Mouse (Mus musculus): ENCODE data around the gene Neurog1. TPM values are rescaled to one million over a fixed set of nuclear protein-coding genes. Genes with fewer than 3 reads are reported as not detected.

Gene Neurog1
- 5.1 and 6.0 TPM in 2 replicates for polyA plus RNA-seq (2016; fragmentation: Nextera tagmentation; extraction: Ambion mirVana)

DNA sequence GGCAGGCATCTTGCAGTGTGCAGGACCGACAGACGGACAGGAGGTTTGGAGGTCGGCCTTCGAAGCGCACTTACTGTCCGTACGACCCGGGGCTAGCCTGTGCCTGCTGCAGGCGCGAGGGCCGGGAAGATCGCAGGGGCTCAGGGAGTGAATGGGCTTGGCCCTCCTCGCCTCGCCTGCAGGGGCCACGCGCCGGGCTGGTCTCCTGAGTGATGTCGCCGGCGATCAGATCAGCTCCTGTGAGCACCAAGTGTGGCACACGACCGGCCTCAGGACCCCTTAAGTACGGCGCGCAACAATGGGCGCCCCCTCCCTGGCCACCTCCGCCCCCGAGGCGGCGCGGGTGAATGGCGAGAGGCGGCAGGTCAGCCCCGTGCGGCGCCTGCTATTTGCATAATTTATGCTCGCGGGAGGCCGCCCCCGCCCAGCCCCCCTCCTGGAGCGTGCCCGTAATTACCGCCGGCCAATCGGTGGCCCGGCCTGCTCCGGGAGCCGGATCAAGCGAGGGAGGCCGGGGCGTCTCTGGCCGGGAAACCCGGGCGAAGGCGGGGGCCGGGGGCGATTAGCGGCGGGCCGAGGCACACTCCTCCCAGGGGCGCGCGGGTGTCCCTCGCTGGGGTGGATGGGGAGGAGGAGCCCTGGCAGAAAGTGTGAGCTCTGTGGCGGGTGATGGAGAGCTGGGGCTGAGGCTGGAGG is at the start of gene Neurog1:
Gene Neurog1, minus strand, starts transcription at position 240 of the 696 bp plus-strand sequence.
- Histone ChIP-seq H3K27ac (peak within 1 kb of the TSS; percentile 32), H3K27me3 (peaks cover 96% of the 10 kb centered on the region), H3K9ac (0 out of 2 replicates have a peak within 1 kb of the TSS, but pooled peaks have one; percentile 17), H3K4me2 (replicated peaks) (peak within 1 kb of the TSS; percentile 56), H3K36me3 (no peaks in the 10 kb centered on the region), H3K4me3 (peak within 1 kb of the TSS; percentile 36), H3K4me1 (peaks cover 12% of the 10 kb centered on the region), H3K9me3 (no peaks in the 10 kb centered on the region)
- ATAC-seq (ENCODE audit: insufficient number of reproducible peaks, insufficient read depth, low FRiP score, low TSS enrichment), result peak; percentile 69
- under 1% methylated on average over 65 of the region's 65 CpGs for WGBS

- 94% methylated on average over 11 of the region's 11 CpGs for WGBS
- no peak for ATAC-seq (ENCODE audit: insufficient number of reproducible peaks, insufficient read depth, low FRiP score, low TSS enrichment)
- no peaks in the 10 kb centered on the region for H3K36me3 ChIP-seq
- H3K4me1 ChIP-seq, result peaks cover 16% of the 10 kb centered on the region
- H3K4me3 ChIP-seq, result no peak overlapping the region
- no peak overlapping the region for H3K9ac ChIP-seq
- H3K9me3 ChIP-seq, result no peaks in the 10 kb centered on the region
- peaks cover 43% of the 10 kb centered on the region for H3K27me3 ChIP-seq
- no peak overlapping the region for H3K27ac ChIP-seq
- H3K4me2 ChIP-seq (replicated peaks), result no peak overlapping the region
Measured at GRCm38 (mm10) chr13:56299336-56299735, 47.4 kb upstream of the Neurog1 start.

DNA sequence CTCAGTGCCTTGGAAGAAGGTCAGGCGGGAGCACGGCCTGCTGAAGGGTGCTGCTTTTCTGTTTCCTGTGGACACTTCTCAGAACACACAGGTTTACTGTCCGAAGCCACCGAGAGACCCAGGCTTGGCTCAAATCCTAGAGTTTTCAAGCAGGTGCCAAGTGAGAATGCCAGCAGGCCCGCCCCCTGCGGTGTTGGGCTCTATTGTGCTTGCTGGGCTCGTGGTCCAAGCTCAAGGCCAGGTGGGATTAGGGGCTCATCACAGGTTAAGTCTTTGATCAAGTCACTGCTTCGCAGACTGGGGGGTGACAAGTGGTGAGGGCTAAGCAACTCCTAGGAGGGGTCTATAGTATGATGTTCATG is 44.7 kb upstream of the Neurog1 start:
- Histone ChIP-seq H3K27ac (peak overlapping the region; percentile 56; the same call in 1 of the 2 replicates), H3K27me3 (peaks cover 66% of the 10 kb centered on the region)
- ATAC-seq (ENCODE audit: insufficient number of reproducible peaks, insufficient read depth, low FRiP score, low TSS enrichment), result no peak

GRCm38 (mm10) chr13:56295943-56296658 is 44.1 kb upstream of the Neurog1 start, which contains the start of gene Cxcl14:
Gene Cxcl14 (minus strand): TSS chr13:56296551.
- Histone ChIP-seq H3K9ac (peak within 1 kb of the TSS; percentile 67), H3K4me3 (peak within 1 kb of the TSS; percentile 50), H3K9me3 (no peaks in the 10 kb centered on the region), H3K4me1 (peaks cover 16% of the 10 kb centered on the region), H3K27me3 (peaks cover 65% of the 10 kb centered on the region), H3K36me3 (no peaks in the 10 kb centered on the region), H3K27ac (peak within 1 kb of the TSS; percentile 56), H3K4me2 (replicated peaks) (peak within 1 kb of the TSS; percentile 66)
- WGBS, result under 1% methylated on average over 75 of the region's 76 CpGs
- ATAC-seq (ENCODE audit: insufficient number of reproducible peaks, insufficient read depth, low FRiP score, low TSS enrichment), result 0 out of 2 replicates have a peak, but pooled peaks have one; percentile 29

More for the DNA sequence above, 44.7 kb upstream of the Neurog1 start:
- no peaks in the 10 kb centered on the region for H3K9me3 ChIP-seq
- peak overlapping the region; percentile 50 for H3K4me3 ChIP-seq
- WGBS, result 9% methylated on average over 8 of the region's 8 CpGs
- peaks cover 16% of the 10 kb centered on the region for H3K4me1 ChIP-seq
- H3K36me3 ChIP-seq, result no peaks in the 10 kb centered on the region
- peak overlapping the region; percentile 67 for H3K9ac ChIP-seq
- H3K4me2 ChIP-seq (replicated peaks), result peak overlapping the region; percentile 66

- Histone ChIP-seq H3K4me1 (peaks cover 16% of the 10 kb centered on the region), H3K4me3 (peak overlapping the region; percentile 50), H3K36me3 (no peaks in the 10 kb centered on the region), H3K4me2 (replicated peaks) (peak overlapping the region; percentile 66), H3K9ac (peak overlapping the region; percentile 67), H3K27me3 (peaks cover 61% of the 10 kb centered on the region), H3K27ac (peak overlapping the region; percentile 56), H3K9me3 (no peaks in the 10 kb centered on the region)
- 6% methylated on average over 13 of the region's 13 CpGs for WGBS
- no peak for ATAC-seq (ENCODE audit: insufficient number of reproducible peaks, insufficient read depth, low FRiP score, low TSS enrichment)
Measured at GRCm38 (mm10) chr13:56295586-56295942, 43.6 kb upstream of the Neurog1 start.

GRCm38 (mm10) chr13:56294908-56295307 is 42.9 kb upstream of the Neurog1 start:
- H3K4me1 ChIP-seq, result peaks cover 18% of the 10 kb centered on the region
- peak overlapping the region; percentile 56 for H3K27ac ChIP-seq

GRCm38 (mm10) chr13:56289998-56290397 is 38.0 kb upstream of the Neurog1 start:
- Histone ChIP-seq H3K4me1 (peaks cover 18% of the 10 kb centered on the region), H3K9ac (no peak overlapping the region), H3K27me3 (peaks cover 32% of the 10 kb centered on the region), H3K4me3 (no peak overlapping the region), H3K9me3 (no peaks in the 10 kb centered on the region), H3K36me3 (no peaks in the 10 kb centered on the region), H3K27ac (peak overlapping the region; percentile 77), H3K4me2 (replicated peaks) (no peak overlapping the region)
- no peak for ATAC-seq (ENCODE audit: insufficient number of reproducible peaks, insufficient read depth, low FRiP score, low TSS enrichment)
- 80% methylated on average over 6 of the region's 6 CpGs for WGBS

More at GRCm38 (mm10) chr13:56294908-56295307, 42.9 kb upstream of the Neurog1 start:
- no peaks in the 10 kb centered on the region for H3K9me3 ChIP-seq
- H3K4me3 ChIP-seq, result peak overlapping the region; percentile 50
- ATAC-seq (ENCODE audit: insufficient number of reproducible peaks, insufficient read depth, low FRiP score, low TSS enrichment), result no peak
- H3K9ac ChIP-seq, result peak overlapping the region; percentile 67
- H3K4me2 ChIP-seq (replicated peaks), result peak overlapping the region; percentile 66
- H3K36me3 ChIP-seq, result no peaks in the 10 kb centered on the region
- peaks cover 61% of the 10 kb centered on the region for H3K27me3 ChIP-seq
- 5% methylated on average over 10 of the region's 10 CpGs for WGBS

DNA sequence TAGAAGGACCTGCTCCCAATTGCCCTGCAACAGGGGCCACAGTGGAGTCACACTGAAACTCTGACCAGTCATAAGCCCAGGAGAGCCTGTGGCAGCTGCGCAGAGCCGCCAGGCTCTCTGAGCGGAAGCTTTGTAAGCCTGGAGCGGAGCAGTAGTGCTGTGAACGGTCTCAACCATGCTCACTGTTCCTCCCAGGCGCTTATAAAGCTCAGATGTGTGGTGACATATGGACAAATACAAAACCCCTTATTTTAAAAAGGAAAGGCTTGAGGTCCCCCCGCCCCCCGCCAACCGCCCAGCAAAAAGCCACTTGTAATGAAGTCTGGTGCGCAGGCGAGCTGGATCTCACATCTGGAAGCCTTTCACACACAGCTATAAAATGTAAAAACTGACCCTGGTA is 37.3 kb upstream of the Neurog1 start:
- Histone ChIP-seq H3K9me3 (no peaks in the 10 kb centered on the region), H3K27me3 (peaks cover 25% of the 10 kb centered on the region), H3K36me3 (no peaks in the 10 kb centered on the region), H3K27ac (peak overlapping the region; percentile 77), H3K9ac (no peak overlapping the region), H3K4me1 (peaks cover 15% of the 10 kb centered on the region), H3K4me2 (replicated peaks) (peak overlapping the region; percentile 23; the same call in 1 of the 2 replicates), H3K4me3 (no peak overlapping the region)
- whole genome bisulfite sequencing, result 41% methylated on average over 11 of the region's 11 CpGs
- ATAC-seq (ENCODE audit: insufficient number of reproducible peaks, insufficient read depth, low FRiP score, low TSS enrichment), result no peak

DNA sequence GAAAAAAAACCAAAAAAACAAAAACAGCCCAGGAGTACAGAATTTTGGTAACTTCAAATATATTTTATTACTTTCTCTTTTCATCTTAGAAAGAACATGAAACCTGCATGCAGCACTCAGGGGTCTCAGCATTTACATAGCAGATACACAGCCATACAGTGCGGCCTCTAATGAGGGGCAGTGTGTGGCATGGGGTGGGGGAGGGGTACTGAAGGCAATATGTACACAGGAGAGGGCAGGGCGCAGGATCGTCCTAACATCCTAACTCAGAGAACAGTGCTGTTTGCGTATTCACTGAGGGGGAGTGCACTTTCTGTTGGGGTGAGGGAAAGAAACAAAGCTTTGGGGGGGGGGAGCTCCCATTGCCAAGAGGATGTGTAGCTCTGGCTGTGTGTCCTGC is 36.6 kb upstream of the Neurog1 start:
- 24% methylated on average over 4 of the region's 4 CpGs for WGBS
- peaks cover 19% of the 10 kb centered on the region for H3K27me3 ChIP-seq
- H3K4me1 ChIP-seq, result peaks cover 15% of the 10 kb centered on the region
- H3K9ac ChIP-seq, result no peak overlapping the region
- no peaks in the 10 kb centered on the region for H3K9me3 ChIP-seq
- H3K27ac ChIP-seq, result no peak overlapping the region
- no peak overlapping the region for H3K4me3 ChIP-seq
- peak overlapping the region; percentile 23; the same call in 1 of the 2 replicates for H3K4me2 ChIP-seq (replicated peaks)
- ATAC-seq (ENCODE audit: insufficient number of reproducible peaks, insufficient read depth, low FRiP score, low TSS enrichment), result no peak
- no peaks in the 10 kb centered on the region for H3K36me3 ChIP-seq

DNA sequence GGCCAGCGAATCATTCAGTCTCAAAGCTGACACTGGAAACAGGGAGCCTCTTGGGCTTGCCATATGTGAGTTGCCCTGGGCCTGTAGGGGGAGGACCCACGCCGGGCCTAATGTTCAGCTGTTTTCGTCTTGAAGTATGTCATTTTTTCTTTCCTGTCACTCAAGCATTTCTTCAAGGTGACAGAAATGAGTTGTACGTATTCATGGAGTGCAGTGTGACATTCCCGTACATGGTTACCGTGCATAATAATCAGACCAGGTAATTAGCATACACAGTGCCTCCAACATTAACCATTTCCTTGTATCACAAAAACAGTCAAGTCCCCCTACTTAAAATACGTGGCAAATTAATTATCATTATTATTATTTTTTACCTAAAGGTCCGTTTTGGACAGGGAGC is 35.1 kb upstream of the Neurog1 start:
- ATAC-seq (ENCODE audit: insufficient number of reproducible peaks, insufficient read depth, low FRiP score, low TSS enrichment), result no peak
- H3K9me3 ChIP-seq, result no peaks in the 10 kb centered on the region
- H3K36me3 ChIP-seq, result no peaks in the 10 kb centered on the region
- H3K4me3 ChIP-seq, result no peak overlapping the region
- H3K9ac ChIP-seq, result no peak overlapping the region
- 66% methylated on average over 9 of the region's 9 CpGs for WGBS
- peaks cover 4% of the 10 kb centered on the region for H3K27me3 ChIP-seq
- no peak overlapping the region for H3K4me2 ChIP-seq (replicated peaks)
- H3K4me1 ChIP-seq, result peaks cover 15% of the 10 kb centered on the region
- H3K27ac ChIP-seq, result no peak overlapping the region

GRCm38 (mm10) chr13:56283321-56283720 is 31.4 kb upstream of the Neurog1 start:
- Histone ChIP-seq H3K4me2 (replicated peaks) (no peak overlapping the region), H3K27me3 (peaks cover 3% of the 10 kb centered on the region; the same call in 1 of the 2 replicates), H3K4me3 (no peak overlapping the region), H3K4me1 (no peaks in the 10 kb centered on the region), H3K27ac (no peak overlapping the region), H3K36me3 (no peaks in the 10 kb centered on the region), H3K9ac (no peak overlapping the region), H3K9me3 (no peaks in the 10 kb centered on the region)
- no peak for ATAC-seq (ENCODE audit: insufficient number of reproducible peaks, insufficient read depth, low FRiP score, low TSS enrichment)
- 91% methylated on average over 13 of the region's 13 CpGs for WGBS

DNA sequence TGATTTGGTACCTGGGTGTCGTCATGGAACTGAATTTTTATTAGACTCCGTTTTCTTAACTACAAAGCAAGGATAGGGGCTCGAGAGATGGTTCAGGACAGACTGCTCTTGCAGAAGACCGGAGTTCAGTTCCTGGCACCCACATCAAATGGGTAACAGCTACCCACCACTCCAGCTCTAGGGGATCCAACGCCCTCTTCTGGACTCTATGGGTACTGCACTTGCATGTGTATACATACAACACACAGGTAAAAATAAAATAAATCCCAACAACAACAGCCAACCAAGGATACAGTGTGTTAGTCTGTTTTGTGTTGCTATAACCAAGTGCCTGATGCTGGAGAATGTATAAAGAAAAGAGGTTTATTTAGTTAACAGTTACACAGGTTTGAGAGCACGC is 28.4 kb upstream of the Neurog1 start:
- WGBS, result 80% methylated on average over 6 of the region's 6 CpGs

More for the DNA sequence above, 28.4 kb upstream of the Neurog1 start:
- Histone ChIP-seq H3K9me3 (no peaks in the 10 kb centered on the region), H3K27ac (no peak overlapping the region), H3K36me3 (no peaks in the 10 kb centered on the region), H3K4me2 (replicated peaks) (no peak overlapping the region), H3K4me3 (no peak overlapping the region), H3K9ac (no peak overlapping the region), H3K27me3 (no peaks in the 10 kb centered on the region), H3K4me1 (no peaks in the 10 kb centered on the region)
- ATAC-seq (ENCODE audit: insufficient number of reproducible peaks, insufficient read depth, low FRiP score, low TSS enrichment), result no peak
